Mouse (Mus musculus) olfactory bulb, adult 2 months (tissue): ENCODE data around the gene Siah1b. TPM values are rescaled to one million over a fixed set of nuclear protein-coding genes. Genes with fewer than 3 reads are reported as not detected.

Experiments used
- H3K27ac ChIP-seq: fragments of 200-500 bp; 2 replicates; pipeline ENCODE4 v1.5.1; 2012; ENCODE audit warnings: low read depth, low read length; ENCODE audit not compliant: insufficient read depth
- H3K4me1 ChIP-seq: fragments of 200-500 bp; 2 replicates; pipeline ENCODE4 v1.6.1; 2012; ENCODE audit warnings: low read length; ENCODE audit not compliant: control insufficient read depth, insufficient read depth
- H3K4me3 ChIP-seq: fragments of 200-500 bp; 2 replicates; pipeline ENCODE4 v1.5.1; 2012; ENCODE audit warnings: mild to moderate bottlenecking, low read depth, low read length, moderate library complexity; ENCODE audit not compliant: insufficient read depth
- CTCF ChIP-seq: fragments of 200-500 bp; IDR thresholded peaks from 2 replicates; pipeline ENCODE4 v1.5.1; 2012; ENCODE audit warnings: low read depth, mild to moderate bottlenecking, low read length, moderate library complexity; ENCODE audit not compliant: insufficient read depth
- POLR2A ChIP-seq: fragments of 200-500 bp; IDR thresholded peaks from 2 replicates; pipeline ENCODE4 v1.6.1; 2012; ENCODE audit warnings: mild to moderate bottlenecking, low read depth, low read length, moderate library complexity; ENCODE audit not compliant: insufficient read depth
- WGBS: fragments of 180-500 bp; shearing (Covaris S2); methylation state at CpG from one replicate; pipeline ENCODE4 v1.1.7; 2018; 5-methylcytosine and 5-hydroxymethylcytosine counted together
- polyA plus RNA-seq: library from polyadenylated mRNA; stranded (reverse); fragments of >200 nt; gene quantifications from 2 replicates; pipeline ENCODE4 v1.2.4, GENCODE M21; 2012; ENCODE audit warnings: low replicate concordance; ENCODE audit not compliant: missing spikeins, insufficient read depth, insufficient read length

Siah1b gene
- polyA plus RNA-seq, 1 experiment: not detected

- no peak overlapping the region for H3K4me3 ChIP-seq
- TF ChIP-seq POLR2A (no peak), CTCF (no peak)
- no peaks in the 10 kb centered on the region for H3K4me1 ChIP-seq
- H3K27ac ChIP-seq: no peak overlapping the region
- 69% methylated on average over 7 of the region's 7 CpGs for WGBS
Observed at GRCm38 (mm10) chrX:164092300-164093169, 16.2 kb upstream of the Siah1b start.

- 79% methylated on average over 11 of the region's 11 CpGs for WGBS
- Histone ChIP-seq H3K4me3 (no peak overlapping the region), H3K27ac (no peak overlapping the region), H3K4me1 (no peaks in the 10 kb centered on the region)
- TF ChIP-seq POLR2A (no peak), CTCF (no peak)
Observed at GRCm38 (mm10) chrX:164089916-164090315, 13.6 kb upstream of the Siah1b start.

- H3K4me3 ChIP-seq: no peak within 1 kb of the TSS
- H3K27ac ChIP-seq: no peak within 1 kb of the TSS
- WGBS: 76% methylated on average over 4 of the region's 4 CpGs
- H3K4me1 ChIP-seq: no peaks in the 10 kb centered on the region
- TF ChIP-seq POLR2A (no peak), CTCF (no peak)
Observed at GRCm38 (mm10) chrX:164088582-164088981, 12.3 kb upstream of the Siah1b start, which contains the start of gene Cltrn. Gene Cltrn, plus strand, starts transcription at chrX:164088830.

GRCm38 (mm10) chrX:164082030-164082429 is 5.7 kb upstream of the Siah1b start:
- TF ChIP-seq POLR2A (no peak), CTCF (no peak)
- Histone ChIP-seq H3K4me3 (no peak overlapping the region), H3K27ac (no peak overlapping the region), H3K4me1 (no peaks in the 10 kb centered on the region)
- 88% methylated on average over 9 of the region's 9 CpGs for WGBS

GRCm38 (mm10) chrX:164068968-164069367 is 7.3 kb downstream of the Siah1b start:
- WGBS: 73% methylated on average over 4 of the region's 4 CpGs
- TF ChIP-seq CTCF (no peak), POLR2A (no peak)
- no peak overlapping the region for H3K27ac ChIP-seq
- no peak overlapping the region for H3K4me3 ChIP-seq
- no peaks in the 10 kb centered on the region for H3K4me1 ChIP-seq

- no peak overlapping the region for H3K4me3 ChIP-seq
- 15% methylated on average over 2 of the region's 2 CpGs for WGBS
- H3K4me1 ChIP-seq: no peaks in the 10 kb centered on the region
Observed at GRCm38 (mm10) chrX:164066185-164066584, 10.1 kb downstream of the Siah1b start.

GRCm38 (mm10) chrX:164059070-164059469 is 17.2 kb downstream of the Siah1b start:
- no peak for TF ChIP-seq CTCF
- TF ChIP-seq POLR2A: no peak
- no peak overlapping the region for H3K4me3 ChIP-seq
- H3K4me1 ChIP-seq: no peaks in the 10 kb centered on the region
- no peak overlapping the region for H3K27ac ChIP-seq
- WGBS: 76% methylated on average over 4 of the region's 4 CpGs

More at GRCm38 (mm10) chrX:164066185-164066584, 10.1 kb downstream of the Siah1b start:
- TF ChIP-seq POLR2A: no peak
- TF ChIP-seq CTCF: no peak
- H3K27ac ChIP-seq: no peak overlapping the region

GRCm38 (mm10) chrX:164058523-164058922 is 17.8 kb downstream of the Siah1b start:
- Histone ChIP-seq H3K4me1 (no peaks in the 10 kb centered on the region), H3K4me3 (no peak overlapping the region), H3K27ac (no peak overlapping the region)
- WGBS: 89% methylated on average over 3 of the region's 3 CpGs
- TF ChIP-seq CTCF: no peak
- no peak for TF ChIP-seq POLR2A

GRCm38 (mm10) chrX:164055726-164056125 is 20.6 kb downstream of the Siah1b start:
- Histone ChIP-seq H3K4me3 (no peak overlapping the region), H3K27ac (no peak overlapping the region), H3K4me1 (no peaks in the 10 kb centered on the region)
- 94% methylated on average over 4 of the region's 4 CpGs for WGBS
- TF ChIP-seq POLR2A (no peak), CTCF (no peak)
